Mouse (Mus musculus): ENCODE results near the gene Ddit4. TPM values are rescaled to one million over a fixed set of nuclear protein-coding genes. Genes with fewer than 3 reads are reported as not detected.

Ddit4 gene
- polyA plus RNA-seq, 1 experiment from 2014 or later, result 3.0 TPM

DNA sequence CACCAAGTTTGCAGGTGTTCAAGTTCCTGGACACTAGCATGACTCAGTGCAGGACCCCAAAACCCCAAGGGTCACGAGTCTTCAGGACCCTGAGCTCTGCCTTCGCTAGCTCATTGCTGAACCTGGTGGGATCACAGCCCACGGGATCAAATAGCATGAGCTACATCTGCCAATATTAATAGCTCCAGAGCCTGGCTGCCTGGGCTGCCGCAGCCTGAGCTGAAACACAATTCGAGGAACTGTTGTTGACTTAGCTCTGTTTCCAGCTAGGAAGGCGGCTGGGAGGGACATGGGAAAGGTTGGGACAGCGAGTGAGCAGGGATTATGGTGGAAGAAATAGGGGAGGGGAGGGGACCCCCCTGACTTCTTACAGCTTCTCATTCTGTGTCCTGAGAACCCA lies 48.5 kb downstream of the Ddit4 start:
- peaks cover 4% of the 10 kb centered on the region; the same call in 1 of the 2 replicates for H3K36me3 ChIP-seq (ENCODE audit: control insufficient read depth, insufficient read depth, low read length)
- no peak overlapping the region for H3K9ac ChIP-seq (ENCODE audit: low read length)
- peaks cover 45% of the 10 kb centered on the region for H3K4me1 ChIP-seq (replicated peaks; ENCODE audit: control insufficient read depth, insufficient read depth, low read length)
- no peaks in the 10 kb centered on the region for H3K9me3 ChIP-seq (ENCODE audit: control insufficient read depth, low read length)
- no peak overlapping the region for H3K4me2 ChIP-seq (ENCODE audit: low read length)
- H3K27me3 ChIP-seq (replicated peaks; ENCODE audit: control insufficient read depth, insufficient read depth, low read length), result no peaks in the 10 kb centered on the region
- WGBS, result 39% methylated on average over 7 of the region's 7 CpGs
- no peak overlapping the region for H3K4me3 ChIP-seq (ENCODE audit: low read depth, low read length)
- DNase-seq (ENCODE audit: low spot score) (no peak), ATAC-seq (replicated peaks; ENCODE audit: low FRiP score, low TSS enrichment, low read depth) (no peak)
- H3K27ac ChIP-seq (ENCODE audit: low read depth), result no peak overlapping the region

DNA sequence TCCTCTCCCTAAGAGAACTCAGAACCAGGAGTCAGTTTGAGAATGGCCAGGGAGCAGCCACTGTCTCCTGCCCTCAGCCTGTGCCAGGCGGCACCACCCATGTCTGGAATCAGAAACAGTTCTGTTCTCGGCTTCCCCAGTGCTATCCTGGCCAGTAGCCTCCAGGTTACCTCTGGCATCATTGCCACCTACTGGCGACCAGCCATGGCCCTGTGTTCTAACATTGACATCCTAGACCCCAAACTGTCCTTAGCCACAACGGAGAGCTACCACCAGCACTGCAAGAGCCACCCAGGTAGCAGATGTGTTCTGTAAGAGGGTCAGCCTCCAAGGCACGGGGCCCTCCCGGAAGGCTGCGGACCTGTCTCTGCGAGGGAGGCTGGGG lies 49.0 kb downstream of the Ddit4 start:
- ATAC-seq (replicated peaks; ENCODE audit: low FRiP score, low TSS enrichment, low read depth) (no peak), DNase-seq (ENCODE audit: low spot score) (no peak)
- Histone ChIP-seq H3K4me3 (ENCODE audit: low read depth, low read length) (no peak overlapping the region), H3K9ac (ENCODE audit: low read length) (no peak overlapping the region), H3K27ac (ENCODE audit: low read depth) (no peak overlapping the region), H3K4me1 (replicated peaks; ENCODE audit: control insufficient read depth, insufficient read depth, low read length) (peaks cover 41% of the 10 kb centered on the region), H3K36me3 (ENCODE audit: control insufficient read depth, insufficient read depth, low read length) (peaks cover 10% of the 10 kb centered on the region), H3K27me3 (replicated peaks; ENCODE audit: control insufficient read depth, insufficient read depth, low read length) (no peaks in the 10 kb centered on the region), H3K9me3 (ENCODE audit: control insufficient read depth, low read length) (no peaks in the 10 kb centered on the region), H3K4me2 (ENCODE audit: low read length) (no peak overlapping the region)
- 47% methylated on average over 8 of the region's 8 CpGs for WGBS

DNA sequence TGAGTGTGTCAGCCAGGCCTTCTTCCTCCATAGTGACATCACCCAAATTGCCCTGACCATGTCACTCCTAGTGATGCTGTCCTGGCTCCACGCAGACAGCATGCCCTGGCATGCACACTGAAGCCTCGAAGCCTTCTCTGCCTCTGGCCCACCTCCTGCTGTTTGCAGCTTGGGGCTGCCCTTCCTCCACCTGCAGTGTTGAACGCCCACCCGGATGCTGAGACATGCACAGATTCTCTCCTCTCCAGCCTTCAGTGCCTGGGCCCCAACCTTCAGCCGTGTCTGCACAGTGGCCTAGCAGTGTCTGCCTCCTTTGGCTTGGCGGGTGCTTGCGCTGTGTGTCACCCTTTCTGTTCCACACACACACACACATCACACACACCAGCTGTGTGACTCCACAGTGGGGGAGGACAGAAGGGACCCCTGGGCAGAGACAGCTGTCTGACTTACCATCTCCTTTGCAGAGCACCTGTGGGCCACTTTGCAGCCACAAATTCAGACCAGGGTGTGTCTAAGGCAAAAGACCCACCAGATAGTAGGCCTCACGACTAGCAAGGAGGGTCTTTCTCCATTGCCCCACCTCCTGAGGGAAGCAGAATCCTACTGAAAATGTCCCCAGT lies 49.5 kb downstream of the Ddit4 start:
- H3K4me1 ChIP-seq (replicated peaks; ENCODE audit: control insufficient read depth, insufficient read depth, low read length), result peaks cover 36% of the 10 kb centered on the region
- WGBS, result 80% methylated on average over 8 of the region's 8 CpGs
- no peak overlapping the region for H3K4me3 ChIP-seq (ENCODE audit: low read depth, low read length)
- no peak overlapping the region for H3K27ac ChIP-seq (ENCODE audit: low read depth)
- H3K9ac ChIP-seq (ENCODE audit: low read length), result no peak overlapping the region
- no peak overlapping the region for H3K4me2 ChIP-seq (ENCODE audit: low read length)
- no peaks in the 10 kb centered on the region for H3K9me3 ChIP-seq (ENCODE audit: control insufficient read depth, low read length)
- DNase-seq (ENCODE audit: low spot score) (no peak), ATAC-seq (replicated peaks; ENCODE audit: low FRiP score, low TSS enrichment, low read depth) (no peak)
- H3K36me3 ChIP-seq (ENCODE audit: control insufficient read depth, insufficient read depth, low read length), result peaks cover 15% of the 10 kb centered on the region
- H3K27me3 ChIP-seq (replicated peaks; ENCODE audit: control insufficient read depth, insufficient read depth, low read length), result no peaks in the 10 kb centered on the region

DNA sequence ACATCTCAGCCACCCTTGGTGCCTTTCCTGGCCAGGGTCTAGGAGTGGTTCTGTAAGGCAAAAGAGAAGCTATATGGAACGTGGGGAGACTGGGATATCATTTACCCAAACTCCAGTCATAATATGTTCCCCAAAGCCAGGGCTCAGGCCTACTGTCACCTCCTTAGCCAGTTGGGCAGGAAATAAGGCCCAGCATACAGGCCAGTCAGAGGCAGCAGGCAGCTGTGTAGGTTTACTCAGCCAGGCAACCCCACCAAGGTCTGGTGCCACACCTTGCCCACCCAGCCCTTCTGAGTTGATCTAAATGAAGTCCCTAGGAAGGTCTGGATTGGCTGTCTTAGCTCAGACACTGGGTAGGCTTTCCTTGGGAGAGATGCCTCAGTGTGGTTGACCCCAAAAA lies 50.2 kb downstream of the Ddit4 start:
- Histone ChIP-seq H3K4me1 (replicated peaks; ENCODE audit: control insufficient read depth, insufficient read depth, low read length) (peaks cover 35% of the 10 kb centered on the region), H3K27me3 (replicated peaks; ENCODE audit: control insufficient read depth, insufficient read depth, low read length) (no peaks in the 10 kb centered on the region), H3K36me3 (ENCODE audit: control insufficient read depth, insufficient read depth, low read length) (peaks cover 21% of the 10 kb centered on the region), H3K4me3 (ENCODE audit: low read depth, low read length) (no peak overlapping the region), H3K9ac (ENCODE audit: low read length) (no peak overlapping the region), H3K4me2 (ENCODE audit: low read length) (no peak overlapping the region), H3K9me3 (ENCODE audit: control insufficient read depth, low read length) (no peaks in the 10 kb centered on the region), H3K27ac (ENCODE audit: low read depth) (no peak overlapping the region)
- no peak for ATAC-seq (replicated peaks; ENCODE audit: low FRiP score, low TSS enrichment, low read depth)
- DNase-seq (ENCODE audit: low spot score), result no peak
- 72% methylated on average over 1 of the region's 1 CpGs for WGBS

DNA sequence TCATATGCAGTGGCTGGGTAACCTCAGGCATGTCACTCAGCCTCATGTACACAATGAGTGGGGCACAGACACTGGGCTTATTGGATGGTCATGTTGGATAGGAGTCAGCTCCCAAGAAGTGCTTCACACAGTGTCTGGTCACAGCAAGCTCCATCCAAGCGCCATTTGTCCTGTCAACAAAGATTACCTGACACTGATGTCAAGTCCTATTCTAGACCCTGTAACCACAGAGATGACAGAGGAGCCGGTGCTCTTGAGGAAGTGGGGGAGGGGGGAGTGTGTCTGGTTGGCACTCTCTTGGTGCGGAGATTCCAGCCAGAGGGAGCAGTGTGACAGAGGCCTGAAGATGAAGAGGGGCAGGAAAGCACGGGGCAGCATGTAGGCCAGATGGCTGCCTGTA lies 50.7 kb downstream of the Ddit4 start:
- no peak overlapping the region for H3K4me3 ChIP-seq (ENCODE audit: low read depth, low read length)
- DNase-seq (ENCODE audit: low spot score) (no peak), ATAC-seq (replicated peaks; ENCODE audit: low FRiP score, low TSS enrichment, low read depth) (no peak)
- 53% methylated on average over 4 of the region's 4 CpGs for WGBS
- peaks cover 26% of the 10 kb centered on the region for H3K36me3 ChIP-seq (ENCODE audit: control insufficient read depth, insufficient read depth, low read length)
- H3K4me1 ChIP-seq (replicated peaks; ENCODE audit: control insufficient read depth, insufficient read depth, low read length), result peaks cover 35% of the 10 kb centered on the region
- H3K27ac ChIP-seq (ENCODE audit: low read depth), result no peak overlapping the region
- no peaks in the 10 kb centered on the region for H3K27me3 ChIP-seq (replicated peaks; ENCODE audit: control insufficient read depth, insufficient read depth, low read length)
- H3K4me2 ChIP-seq (ENCODE audit: low read length), result no peak overlapping the region
- H3K9me3 ChIP-seq (ENCODE audit: control insufficient read depth, low read length), result no peaks in the 10 kb centered on the region
- no peak overlapping the region for H3K9ac ChIP-seq (ENCODE audit: low read length)

DNA sequence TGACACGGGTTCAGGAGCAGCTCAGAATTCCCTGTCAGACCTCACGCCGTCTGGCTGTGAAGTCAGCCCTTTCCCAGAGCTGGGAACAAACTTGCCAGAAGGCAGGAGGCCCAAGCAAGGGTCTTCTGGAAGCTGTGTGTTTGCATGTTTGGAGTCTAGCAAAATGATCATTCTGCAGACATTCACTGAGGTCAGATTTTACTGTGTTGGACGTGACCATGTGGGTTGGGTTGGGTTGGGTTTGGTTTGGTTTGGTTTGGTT lies 51.5 kb downstream of the Ddit4 start:
- Histone ChIP-seq H3K4me1 (replicated peaks; ENCODE audit: control insufficient read depth, insufficient read depth, low read length) (peaks cover 35% of the 10 kb centered on the region), H3K36me3 (ENCODE audit: control insufficient read depth, insufficient read depth, low read length) (peaks cover 35% of the 10 kb centered on the region), H3K4me2 (ENCODE audit: low read length) (peak overlapping the region; percentile 7; the same call in 1 of the 2 replicates), H3K4me3 (ENCODE audit: low read depth, low read length) (no peak overlapping the region), H3K27me3 (replicated peaks; ENCODE audit: control insufficient read depth, insufficient read depth, low read length) (no peaks in the 10 kb centered on the region), H3K9me3 (ENCODE audit: control insufficient read depth, low read length) (no peaks in the 10 kb centered on the region), H3K27ac (ENCODE audit: low read depth) (peak overlapping the region; percentile 90), H3K9ac (ENCODE audit: low read length) (peak overlapping the region; percentile 27)
- DNase-seq (ENCODE audit: low spot score), result no peak
- ATAC-seq (replicated peaks; ENCODE audit: low FRiP score, low TSS enrichment, low read depth), result no peak
- 27% methylated on average over 4 of the region's 4 CpGs for WGBS

Other genes with a start within 250 kb of the Ddit4 start
- 65.8 and 76.4 TPM in 2 replicates for gene Micu1, start 249.4 kb downstream of the Ddit4 start, polyA plus RNA-seq (2014; fragmentation: Nextera tagmentation; extraction: Ambion mirVana)
- gene Dnajb12, start 72.3 kb downstream of the Ddit4 start, polyA plus RNA-seq (2014; fragmentation: Nextera tagmentation; extraction: Ambion mirVana), result 27.5 and 28.6 TPM in 2 replicates
- 48.2 and 48.7 TPM in 2 replicates for gene Ascc1, start 51.0 kb upstream of the Ddit4 start, polyA plus RNA-seq (2014; fragmentation: Nextera tagmentation; extraction: Ambion mirVana)
- 107 and 117 TPM in 2 replicates for gene Anapc16, start 51.3 kb upstream of the Ddit4 start, polyA plus RNA-seq (2014; fragmentation: Nextera tagmentation; extraction: Ambion mirVana)
- gene Spock2, start 154.4 kb upstream of the Ddit4 start, polyA plus RNA-seq (2014; fragmentation: Nextera tagmentation; extraction: Ambion mirVana), result 3.1 and 3.7 TPM in 2 replicates

All from intestine, embryonic 14.5 days (tissue).